Mouse (Mus musculus) adrenal gland, postnatal 14 days (tissue): ENCODE measurements around the gene Sh3tc1. TPM values are rescaled to one million over a fixed set of nuclear protein-coding genes. Genes with fewer than 3 reads are reported as not detected.
A peak's percentile ranks its signal among the peaks of the same experiment; 100 is the strongest.

ENCODE experiments used
- DNase-seq: peaks from one replicate; pipeline ENCODE4 v3.0.0; 2021; ENCODE audit warnings: mixed read lengths
- total RNA-seq: library from RNA; stranded (reverse); gene quantifications from 2 replicates; pipeline ENCODE4 v1.2.3, GENCODE M21; 2021

Gene Sh3tc1
- total RNA-seq, 1 experiment from 2014 or later, result 14.9 TPM

DNA sequence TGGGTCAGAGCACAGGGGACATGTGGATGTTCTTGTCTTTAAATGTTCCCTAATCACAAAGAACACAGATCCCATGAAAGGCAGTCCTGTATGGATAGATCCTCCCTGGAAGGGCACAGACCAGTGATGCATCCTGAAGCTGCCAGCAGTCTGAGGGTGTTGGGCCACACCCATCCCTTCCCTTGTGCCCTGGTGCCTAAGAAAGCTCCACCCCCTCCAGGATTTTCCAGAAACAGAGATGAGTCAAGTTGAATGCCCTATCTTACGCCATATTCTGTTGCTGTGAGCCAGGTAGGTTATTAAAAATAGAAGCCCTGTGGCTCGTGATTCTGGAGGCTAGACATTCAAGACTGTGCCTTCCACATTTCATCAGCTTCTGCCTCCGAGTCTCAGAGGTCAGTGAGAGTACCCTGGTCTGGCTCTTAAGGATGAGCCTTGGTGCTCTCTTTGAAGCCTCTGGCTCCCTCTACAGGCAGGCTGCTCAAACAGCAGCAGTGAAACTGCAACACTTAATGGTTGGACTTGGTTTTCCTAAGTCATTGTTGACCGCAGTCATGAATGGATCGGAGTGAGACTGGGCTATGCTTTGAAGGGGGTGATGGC is 15.4 kb upstream of the Sh3tc1 start:
- DNase-seq, result peak; percentile 79

GRCm38 (mm10) chr5:35751016-35751415 is 11.2 kb upstream of the Sh3tc1 start:
- no peak for DNase-seq

- peak; percentile 67 for DNase-seq
Measured at GRCm38 (mm10) chr5:35750026-35750425, 10.2 kb upstream of the Sh3tc1 start.

- no peak for DNase-seq
Measured at GRCm38 (mm10) chr5:35749416-35749815, 9.6 kb upstream of the Sh3tc1 start.

DNA sequence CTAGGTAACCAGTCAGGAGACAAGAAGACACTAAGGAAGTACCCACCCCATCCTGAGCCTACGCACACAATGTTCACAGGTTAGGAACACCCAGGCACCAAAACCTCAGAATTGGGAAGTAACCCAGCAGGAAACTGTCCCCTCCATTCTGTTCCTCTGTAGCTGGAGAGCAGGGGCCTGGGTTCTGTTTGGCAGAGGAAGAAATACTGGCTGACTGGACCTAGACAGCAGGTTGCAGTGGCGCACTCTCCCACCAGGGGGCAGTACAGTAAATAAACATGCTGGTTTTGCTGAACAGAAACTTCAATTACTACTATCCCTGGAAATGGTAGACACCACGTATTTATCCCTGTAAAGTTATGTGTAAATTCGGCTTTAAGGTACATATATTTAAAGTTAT is 7.1 kb upstream of the Sh3tc1 start:
- DNase-seq, result peak; percentile 88

- no peak for DNase-seq
Measured at GRCm38 (mm10) chr5:35745406-35745805, 5.6 kb upstream of the Sh3tc1 start.

- no peak for DNase-seq
Measured at GRCm38 (mm10) chr5:35743990-35744722, 4.4 kb upstream of the Sh3tc1 start.

DNA sequence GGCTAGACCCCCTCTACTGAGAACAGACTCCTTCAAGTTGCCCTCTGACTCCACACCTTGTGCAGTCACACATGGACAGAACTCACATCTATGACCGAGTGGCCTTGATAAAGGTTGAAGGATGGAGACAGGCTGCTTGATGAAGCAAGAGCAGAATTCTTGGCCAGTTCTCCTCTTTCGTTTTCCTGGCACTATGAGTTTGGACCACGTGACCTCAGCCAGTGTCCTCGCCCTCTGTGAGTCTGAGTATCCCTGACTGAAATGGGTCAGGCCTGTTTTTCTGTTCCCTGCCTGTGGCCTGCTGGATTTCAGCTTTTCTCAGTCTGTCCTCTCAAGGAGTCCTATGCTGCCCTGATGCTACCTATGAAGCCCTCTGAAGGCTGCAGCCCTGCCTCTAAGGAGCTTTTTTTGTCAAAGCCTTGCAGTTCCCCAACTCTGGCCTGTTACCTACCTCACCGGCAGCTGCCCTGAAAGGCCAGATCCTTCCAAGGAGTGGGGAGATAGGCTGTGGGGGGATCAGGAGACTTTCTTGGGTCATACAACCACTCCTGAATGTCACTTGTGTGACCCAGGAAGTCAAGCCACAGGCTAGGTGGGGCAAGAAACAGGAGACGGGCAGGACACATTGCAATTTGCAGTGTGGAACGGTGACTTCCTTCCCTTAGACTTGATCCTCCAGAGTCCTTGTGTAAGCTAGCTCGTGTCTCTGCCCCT is 3.6 kb upstream of the Sh3tc1 start:
- DNase-seq, result peak; percentile 86

DNA sequence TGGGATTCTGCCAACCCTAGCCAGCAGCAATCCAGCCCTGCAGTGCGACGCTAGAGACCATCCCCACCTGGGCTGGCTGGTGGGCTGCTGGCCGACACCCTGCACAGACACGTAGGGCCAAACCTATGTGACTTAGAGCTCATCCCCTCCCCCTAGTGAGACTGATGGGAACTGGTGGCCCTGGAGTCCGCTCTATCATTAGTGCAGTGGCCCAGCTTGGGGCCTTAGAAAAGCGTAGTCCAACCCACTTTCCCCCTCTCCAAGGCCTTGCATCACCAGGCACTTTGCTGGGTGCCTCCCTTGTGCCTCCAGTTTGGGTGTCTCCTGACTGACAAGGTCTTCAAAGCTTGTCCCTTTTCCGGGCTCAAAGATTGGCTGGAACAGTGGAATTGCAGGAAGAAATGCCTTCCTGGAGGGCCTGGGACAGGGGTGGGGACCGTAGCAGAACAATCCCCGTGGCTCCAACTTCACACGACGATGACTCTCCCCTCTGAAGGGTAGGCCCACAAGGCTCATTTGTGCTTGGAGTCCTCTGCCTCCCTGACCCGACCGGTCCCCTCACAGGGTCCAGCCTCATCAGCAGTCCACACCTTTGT is 1.5 kb upstream of the Sh3tc1 start:
- DNase-seq, result no peak

DNA sequence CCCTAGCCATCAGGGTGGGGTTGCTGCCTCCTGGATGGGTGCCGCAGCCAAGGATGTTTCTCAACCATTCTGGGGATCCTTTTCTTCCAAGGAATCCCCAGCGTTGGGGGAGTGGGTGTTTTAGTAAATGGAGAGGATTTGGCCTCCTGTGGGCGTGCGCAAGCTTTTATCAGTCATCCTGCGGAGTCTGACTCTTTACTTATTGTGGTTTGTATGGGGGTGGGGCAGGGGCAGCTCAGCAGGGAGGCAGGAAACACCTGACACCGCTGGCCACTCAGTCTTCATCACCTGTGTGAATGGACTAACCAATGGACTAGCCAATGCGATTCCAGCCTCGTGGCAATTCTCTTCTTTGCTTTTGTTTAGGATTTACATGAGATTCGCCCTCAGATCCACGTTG is 929 bp upstream of the Sh3tc1 start:
- no peak for DNase-seq

- no peak for DNase-seq
Measured at GRCm38 (mm10) chr5:35739005-35739404, 782 bp downstream of the Sh3tc1 start.

- DNase-seq, result peak; percentile 78
Measured at GRCm38 (mm10) chr5:35737231-35737901, 2.4 kb downstream of the Sh3tc1 start.

DNA sequence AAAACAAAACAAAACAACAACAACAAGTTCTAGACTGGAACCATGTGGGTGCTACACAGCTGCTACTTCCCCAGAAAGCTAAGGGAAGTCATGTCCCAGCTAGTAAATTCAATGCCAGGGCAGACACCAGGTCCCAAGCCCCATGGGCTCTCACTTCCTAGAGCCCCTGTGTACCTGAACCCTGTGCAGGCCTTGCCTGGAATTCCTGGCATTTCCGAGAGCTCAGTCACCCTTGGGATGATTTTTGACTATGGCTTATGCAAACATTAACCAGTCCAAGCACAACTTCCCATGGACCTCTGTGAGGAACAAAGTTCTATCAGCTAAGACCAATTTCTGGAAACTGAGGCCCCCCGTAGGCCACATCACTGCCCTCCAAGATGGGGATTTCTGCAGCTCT is 6.3 kb downstream of the Sh3tc1 start:
- no peak for DNase-seq

DNA sequence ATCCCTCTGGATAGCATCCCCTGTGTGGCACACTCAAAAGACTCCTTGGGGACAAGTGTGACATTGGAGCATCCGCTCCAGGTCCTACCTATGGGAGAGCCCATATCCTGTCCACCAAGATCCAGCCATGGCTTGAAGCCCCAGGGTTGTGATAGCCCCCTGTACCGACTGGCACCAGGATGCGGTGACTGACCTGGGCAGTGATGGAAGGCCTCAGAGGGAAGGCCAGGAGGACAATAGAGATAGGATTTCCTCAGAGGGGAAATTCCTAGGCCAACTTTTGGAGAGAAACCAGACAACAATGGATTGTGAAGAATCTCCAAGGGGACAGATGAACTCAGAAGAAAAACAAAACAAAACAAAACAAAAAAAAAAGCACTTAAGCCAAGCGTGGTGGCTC is 8.8 kb downstream of the Sh3tc1 start:
- DNase-seq, result no peak

- no peak for DNase-seq
Measured at GRCm38 (mm10) chr5:35730552-35730951, 9.2 kb downstream of the Sh3tc1 start.

DNA sequence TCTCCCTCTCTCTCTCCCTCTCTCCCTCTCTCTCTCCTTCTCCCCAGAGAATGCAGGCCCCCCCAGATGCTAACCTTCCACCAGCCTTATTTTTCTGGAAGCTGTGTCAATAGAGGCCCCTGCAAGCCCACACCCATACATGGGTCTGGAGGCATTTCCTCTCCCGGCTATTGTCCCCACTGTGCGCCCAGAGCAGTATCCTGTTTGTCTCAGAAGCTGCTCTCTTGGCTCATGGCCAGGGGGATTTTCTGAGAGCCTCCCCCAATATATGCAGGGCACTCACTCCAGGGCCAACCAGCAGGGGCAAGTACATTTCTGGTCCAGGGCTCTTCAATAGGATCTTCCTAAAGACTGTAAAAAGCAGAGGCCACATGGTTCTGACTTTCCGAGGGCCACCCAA is 9.9 kb downstream of the Sh3tc1 start:
- DNase-seq, result peak; percentile 78

DNA sequence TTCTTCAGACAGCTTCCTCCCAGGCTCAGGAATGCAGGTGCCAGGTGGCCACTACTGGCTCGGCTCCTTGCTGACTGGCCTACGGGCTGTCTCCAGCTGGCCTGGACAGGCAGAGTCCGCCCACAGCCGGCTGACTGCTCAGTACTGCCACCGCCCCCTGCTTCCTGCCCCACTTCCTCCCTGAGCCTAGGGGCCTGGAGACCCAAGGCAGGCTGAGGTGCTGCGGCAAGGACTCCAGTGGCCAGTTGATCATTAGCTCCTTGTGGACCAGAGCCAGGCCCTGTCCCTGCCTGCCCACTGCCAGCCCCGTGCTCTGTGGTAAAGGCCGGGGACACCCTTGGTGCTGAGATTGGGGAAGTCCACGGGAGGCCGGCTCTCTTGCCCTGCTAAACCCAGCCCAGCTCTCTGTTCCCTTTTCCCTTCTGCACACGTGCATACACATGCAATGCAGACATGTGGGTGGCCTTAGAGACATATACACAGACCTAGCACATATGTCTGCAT is 10.8 kb downstream of the Sh3tc1 start:
- DNase-seq, result peak; percentile 81

GRCm38 (mm10) chr5:35728344-35728956 is 11.3 kb downstream of the Sh3tc1 start:
- peak; percentile 31 for DNase-seq

DNA sequence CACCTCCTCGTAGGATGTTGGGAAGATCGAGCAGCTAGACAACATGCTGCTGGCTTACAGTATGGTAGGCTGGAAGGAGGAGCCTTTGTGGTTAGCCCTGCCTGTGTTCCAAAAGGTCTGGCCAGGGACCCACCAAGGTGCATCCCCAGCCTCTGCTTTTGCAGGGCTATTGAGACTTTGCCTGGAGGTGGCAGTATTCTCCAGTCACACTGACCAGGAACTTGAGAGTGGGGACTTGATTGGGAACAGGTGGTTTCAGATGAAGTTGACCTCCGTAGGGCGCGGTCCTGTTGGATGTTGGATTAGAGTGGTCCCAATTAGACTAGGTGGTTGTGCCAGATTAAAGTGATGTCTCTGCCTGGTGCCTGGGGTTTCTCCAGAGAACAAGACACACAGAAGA is 12.3 kb downstream of the Sh3tc1 start:
- DNase-seq, result peak; percentile 23

DNA sequence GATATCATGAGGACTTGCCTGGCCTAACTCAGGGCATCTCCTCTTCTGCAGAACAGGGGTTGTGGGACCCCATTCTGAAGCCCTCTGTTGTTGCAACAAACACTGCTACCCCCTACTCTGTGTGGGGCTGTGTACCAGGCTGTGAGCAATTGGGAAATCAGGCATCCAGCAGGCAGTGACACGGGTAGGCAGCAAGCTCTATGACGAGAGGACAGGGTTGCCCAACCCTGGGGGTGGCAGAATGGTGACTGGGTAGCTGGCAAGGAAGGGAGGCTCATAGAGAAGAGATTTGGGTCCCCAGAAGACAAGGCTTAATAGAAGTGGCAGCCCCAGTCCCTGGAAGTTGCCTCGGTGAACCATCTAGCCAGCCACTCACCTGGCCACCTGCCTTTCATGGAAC is 13.9 kb downstream of the Sh3tc1 start:
- peak; percentile 39 for DNase-seq

GRCm38 (mm10) chr5:35723900-35724299 is 15.9 kb downstream of the Sh3tc1 start:
- no peak for DNase-seq

DNA sequence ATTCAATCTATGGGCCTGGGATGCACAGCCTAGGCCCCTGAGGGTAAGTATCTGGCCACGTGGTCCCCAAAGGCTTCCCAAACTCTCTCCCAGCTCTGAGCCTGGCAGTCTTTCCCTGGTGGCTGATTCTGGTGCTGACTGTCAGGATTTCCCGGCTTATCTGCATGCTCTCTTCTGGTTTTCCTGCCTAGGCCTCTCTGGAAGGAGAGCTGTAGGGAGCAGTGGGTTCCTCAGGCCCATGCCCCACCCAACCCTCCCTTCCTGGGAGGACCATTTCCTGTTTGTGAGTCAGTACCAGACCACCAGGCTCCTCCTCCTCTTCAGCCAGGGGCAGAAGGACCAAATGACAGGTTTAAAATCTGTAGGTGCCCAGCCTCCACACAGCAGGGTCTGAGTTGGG is 17.1 kb downstream of the Sh3tc1 start:
- peak; percentile 23 for DNase-seq
